Mouse (Mus musculus): ENCODE results near the gene Mcl1. TPM values are rescaled to one million over a fixed set of nuclear protein-coding genes. Genes with fewer than 3 reads are reported as not detected.

The Mcl1 gene
- polyA plus RNA-seq, 1 experiment, result 46.4 TPM

GRCm38 (mm10) chr3:95685701-95686100 is 27.1 kb downstream of the Mcl1 start:
- TF ChIP-seq MAX (IDR thresholded peaks at IDR 0.05) (no peak), MYOD1 (IDR thresholded peaks at IDR 0.05; ENCODE audit: control insufficient read depth, insufficient read length, low read depth) (no peak), USF1 (IDR thresholded peaks at IDR 0.05; ENCODE audit: low read depth) (no peak), CEBPB (IDR thresholded peaks at IDR 0.05; ENCODE audit: low read depth) (no peak), CTCF (IDR thresholded peaks at IDR 0.05; ENCODE audit: control insufficient read depth, insufficient read depth, insufficient read length) (no peak), MYOG (IDR thresholded peaks at IDR 0.05; ENCODE audit: control insufficient read depth, extremely low read depth, insufficient read length) (no peak), FOSL1 (IDR thresholded peaks at IDR 0.05; ENCODE audit: insufficient read depth, low read length, poor library complexity, severe bottlenecking) (no peak)
- Histone ChIP-seq H3K36me3 (ENCODE audit: control insufficient read depth, insufficient read depth) (no peaks in the 10 kb centered on the region), H3K4me3 (ENCODE audit: insufficient read depth, poor library complexity, severe bottlenecking) (no peak overlapping the region), H3K79me2 (ENCODE audit: control insufficient read depth, insufficient read depth) (peaks cover 4% of the 10 kb centered on the region), H3K79me3 (ENCODE audit: low read depth) (peaks cover 2% of the 10 kb centered on the region), H3ac (ENCODE audit: control insufficient read depth, insufficient read length, low read depth) (no peak overlapping the region), H3K27me3 (ENCODE audit: control insufficient read depth, insufficient read depth, insufficient read length) (no peaks in the 10 kb centered on the region)

DNA sequence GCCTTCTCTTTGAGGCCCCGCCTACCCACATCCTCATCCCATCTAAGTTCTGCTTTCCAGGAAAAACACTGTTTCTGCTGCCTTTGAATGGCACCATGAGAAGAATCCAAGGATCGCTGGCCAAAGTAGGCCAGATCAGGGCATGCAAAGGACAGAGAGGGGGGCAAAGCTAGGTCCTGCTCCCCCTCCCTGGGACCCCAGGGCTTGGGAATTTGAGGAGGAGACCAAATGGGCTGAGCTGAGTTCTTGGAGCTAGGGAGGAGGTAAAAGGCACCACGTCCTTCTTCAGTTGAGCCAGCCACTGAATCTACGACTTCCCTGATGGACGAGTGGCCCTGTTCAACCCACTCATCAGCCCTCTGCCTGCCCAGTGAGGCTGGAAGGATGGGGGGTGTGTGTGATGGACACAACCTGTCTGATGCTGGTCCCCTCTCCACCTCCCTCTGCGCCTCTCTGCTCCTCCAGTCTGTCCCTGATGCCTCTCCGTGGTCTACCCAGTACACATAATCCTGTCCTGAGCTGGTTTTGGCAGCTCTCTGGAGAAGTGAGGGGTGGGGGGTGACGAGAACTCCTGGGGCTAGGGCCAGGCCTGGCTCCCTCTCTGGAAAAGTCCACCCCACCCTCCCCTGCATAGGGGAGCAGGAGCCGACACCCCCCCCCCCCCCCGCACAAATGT is 28.0 kb downstream of the Mcl1 start:
- peaks cover 2% of the 10 kb centered on the region for H3K79me3 ChIP-seq (ENCODE audit: low read depth)
- no peaks in the 10 kb centered on the region for H3K27me3 ChIP-seq (ENCODE audit: control insufficient read depth, insufficient read depth, insufficient read length)
- H3K4me3 ChIP-seq (ENCODE audit: insufficient read depth, poor library complexity, severe bottlenecking), result peak overlapping the region; percentile 38
- H3ac ChIP-seq (ENCODE audit: control insufficient read depth, insufficient read length, low read depth), result peak overlapping the region; percentile 14
- no peaks in the 10 kb centered on the region for H3K36me3 ChIP-seq (ENCODE audit: control insufficient read depth, insufficient read depth)
- peaks cover 4% of the 10 kb centered on the region for H3K79me2 ChIP-seq (ENCODE audit: control insufficient read depth, insufficient read depth)
- TF ChIP-seq FOSL1 (IDR thresholded peaks at IDR 0.05; ENCODE audit: insufficient read depth, low read length, poor library complexity, severe bottlenecking) (no peak), MAX (IDR thresholded peaks at IDR 0.05) (no peak), MYOG (IDR thresholded peaks at IDR 0.05; ENCODE audit: control insufficient read depth, extremely low read depth, insufficient read length) (no peak), USF1 (IDR thresholded peaks at IDR 0.05; ENCODE audit: low read depth) (no peak), CTCF (IDR thresholded peaks at IDR 0.05; ENCODE audit: control insufficient read depth, insufficient read depth, insufficient read length) (no peak), CEBPB (IDR thresholded peaks at IDR 0.05; ENCODE audit: low read depth) (no peak), MYOD1 (IDR thresholded peaks at IDR 0.05; ENCODE audit: control insufficient read depth, insufficient read length, low read depth) (no peak)

DNA sequence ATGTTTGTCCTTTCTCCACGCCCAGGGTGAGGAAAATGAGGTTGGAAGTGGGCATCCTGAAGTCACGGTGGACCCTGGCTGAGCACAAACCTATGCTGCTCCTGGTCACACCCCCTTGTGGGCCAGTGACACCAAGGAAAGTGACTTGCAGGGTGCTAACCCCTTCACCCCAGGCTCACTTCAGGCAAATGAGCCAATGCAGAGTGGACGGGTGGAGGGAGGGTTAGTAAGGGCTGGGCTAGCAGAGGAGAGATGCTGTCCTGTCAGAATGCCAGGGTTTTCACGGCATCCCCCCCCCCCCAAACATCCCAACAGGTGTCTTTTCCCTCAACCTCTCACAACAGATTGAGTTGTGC is 28.6 kb downstream of the Mcl1 start:
- Histone ChIP-seq H3ac (ENCODE audit: control insufficient read depth, insufficient read length, low read depth) (peak overlapping the region; percentile 73), H3K36me3 (ENCODE audit: control insufficient read depth, insufficient read depth) (no peaks in the 10 kb centered on the region), H3K79me2 (ENCODE audit: control insufficient read depth, insufficient read depth) (peaks cover 4% of the 10 kb centered on the region), H3K79me3 (ENCODE audit: low read depth) (peaks cover 2% of the 10 kb centered on the region), H3K27me3 (ENCODE audit: control insufficient read depth, insufficient read depth, insufficient read length) (no peaks in the 10 kb centered on the region), H3K4me3 (ENCODE audit: insufficient read depth, poor library complexity, severe bottlenecking) (peak overlapping the region; percentile 38)
- TF ChIP-seq MYOD1 (IDR thresholded peaks at IDR 0.05; ENCODE audit: control insufficient read depth, insufficient read length, low read depth) (no peak), CEBPB (IDR thresholded peaks at IDR 0.05; ENCODE audit: low read depth) (no peak), MAX (IDR thresholded peaks at IDR 0.05) (no peak), FOSL1 (IDR thresholded peaks at IDR 0.05; ENCODE audit: insufficient read depth, low read length, poor library complexity, severe bottlenecking) (no peak), MYOG (IDR thresholded peaks at IDR 0.05; ENCODE audit: control insufficient read depth, extremely low read depth, insufficient read length) (no peak), USF1 (IDR thresholded peaks at IDR 0.05; ENCODE audit: low read depth) (no peak), CTCF (IDR thresholded peaks at IDR 0.05; ENCODE audit: control insufficient read depth, insufficient read depth, insufficient read length) (no peak)

DNA sequence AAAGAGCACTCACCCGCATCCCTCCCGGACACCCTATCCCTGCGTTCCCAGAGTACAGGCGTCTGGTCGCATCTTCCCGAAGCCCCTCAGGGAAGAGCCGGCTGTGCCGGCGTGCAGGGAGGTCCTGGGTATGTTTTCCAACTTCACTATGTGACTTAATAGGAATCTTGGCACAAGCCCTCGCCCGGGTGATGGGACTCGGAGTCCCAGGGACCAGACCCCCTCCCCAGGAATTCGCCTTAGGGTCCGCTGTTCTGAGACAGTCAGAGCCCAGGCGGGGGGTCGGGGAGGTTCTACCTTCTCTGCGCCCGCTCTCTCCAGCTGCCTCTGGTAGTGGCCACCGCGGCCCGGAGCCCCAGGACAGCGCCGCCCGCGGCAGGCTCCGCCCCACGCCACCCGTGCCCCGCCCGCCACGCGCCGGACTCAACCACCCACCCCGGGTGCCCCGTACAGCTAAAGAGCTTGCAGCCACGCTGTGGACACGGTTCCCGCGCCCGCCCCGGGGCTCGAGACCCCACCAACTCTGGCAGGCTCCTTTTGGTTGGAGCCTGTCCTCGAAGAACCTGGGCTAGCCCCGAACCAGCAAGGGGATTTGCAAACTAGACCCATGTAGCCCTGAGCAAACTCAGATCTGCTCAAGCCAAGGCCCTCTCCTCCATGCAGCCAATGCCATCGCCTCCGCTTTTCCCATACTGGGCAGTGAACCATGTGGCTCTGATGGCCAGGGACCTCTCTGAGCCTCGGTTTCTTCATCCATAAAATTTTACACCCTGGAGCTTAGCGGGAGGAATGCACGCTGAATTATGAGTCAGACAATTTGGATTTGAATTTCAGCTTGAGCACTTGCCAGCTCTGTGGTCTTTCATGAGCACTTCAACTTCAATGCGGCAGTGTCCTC is 29.2 kb downstream of the Mcl1 start, which contains the start of gene Adamtsl4:
Adamtsl4 (minus strand) TSS at position 394 of the 898 bp plus-strand sequence.
- Histone ChIP-seq H3ac (ENCODE audit: control insufficient read depth, insufficient read length, low read depth) (peak within 1 kb of the TSS; percentile 73), H3K79me2 (ENCODE audit: control insufficient read depth, insufficient read depth) (peaks cover 4% of the 10 kb centered on the region), H3K27me3 (ENCODE audit: control insufficient read depth, insufficient read depth, insufficient read length) (no peaks in the 10 kb centered on the region), H3K4me3 (ENCODE audit: insufficient read depth, poor library complexity, severe bottlenecking) (peak within 1 kb of the TSS; percentile 38), H3K36me3 (ENCODE audit: control insufficient read depth, insufficient read depth) (no peaks in the 10 kb centered on the region), H3K79me3 (ENCODE audit: low read depth) (peaks cover 2% of the 10 kb centered on the region)
- TF ChIP-seq CTCF (IDR thresholded peaks at IDR 0.05; ENCODE audit: control insufficient read depth, insufficient read depth, insufficient read length) (peak; percentile 9), MYOD1 (IDR thresholded peaks at IDR 0.05; ENCODE audit: control insufficient read depth, insufficient read length, low read depth) (no peak), MAX (IDR thresholded peaks at IDR 0.05) (peak; percentile 88), USF1 (IDR thresholded peaks at IDR 0.05; ENCODE audit: low read depth) (peak; percentile 29), FOSL1 (IDR thresholded peaks at IDR 0.05; ENCODE audit: insufficient read depth, low read length, poor library complexity, severe bottlenecking) (peak; percentile 61)

DNA sequence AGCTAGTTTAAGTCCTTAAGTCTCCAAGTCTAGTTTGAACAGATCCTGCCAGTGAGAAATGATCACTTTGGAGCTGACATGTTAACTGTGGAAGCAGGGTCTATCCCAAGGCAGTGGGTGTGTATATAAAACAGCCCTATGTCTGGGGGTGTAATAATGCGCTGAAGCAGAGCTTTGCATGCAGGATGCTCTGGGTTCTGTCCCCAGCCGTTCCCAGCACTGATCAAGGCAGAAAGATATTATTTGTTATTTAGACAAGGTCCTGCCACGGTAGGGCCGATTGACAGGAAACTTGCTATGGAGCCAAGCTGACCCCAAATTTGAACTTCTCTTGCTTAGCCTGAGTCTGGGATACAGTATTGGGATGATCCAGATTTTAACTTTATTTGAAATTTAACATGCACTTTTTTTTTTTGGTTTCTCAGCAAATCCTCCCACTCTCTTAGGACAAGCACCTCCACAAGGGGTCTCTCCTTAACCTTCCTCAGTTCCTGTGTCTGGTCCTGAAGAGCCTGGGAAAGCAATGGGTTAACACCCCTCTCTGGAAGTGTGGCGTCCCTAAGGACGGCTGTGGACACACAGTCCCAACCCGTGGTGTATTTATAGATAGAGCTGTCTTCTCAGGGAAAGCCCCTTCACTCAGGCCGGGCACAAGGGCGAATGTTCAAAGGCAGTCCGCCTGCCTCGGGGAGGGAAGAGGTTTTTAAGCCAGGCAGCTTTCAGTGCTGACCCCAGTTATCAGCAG is 30.8 kb downstream of the Mcl1 start:
- Histone ChIP-seq H3K27me3 (ENCODE audit: control insufficient read depth, insufficient read depth, insufficient read length) (no peaks in the 10 kb centered on the region), H3K36me3 (ENCODE audit: control insufficient read depth, insufficient read depth) (no peaks in the 10 kb centered on the region), H3K79me2 (ENCODE audit: control insufficient read depth, insufficient read depth) (peaks cover 4% of the 10 kb centered on the region), H3K4me3 (ENCODE audit: insufficient read depth, poor library complexity, severe bottlenecking) (no peak overlapping the region), H3ac (ENCODE audit: control insufficient read depth, insufficient read length, low read depth) (no peak overlapping the region), H3K79me3 (ENCODE audit: low read depth) (peaks cover 2% of the 10 kb centered on the region)
- no peak for TF ChIP-seq MYOD1 (IDR thresholded peaks at IDR 0.05; ENCODE audit: control insufficient read depth, insufficient read length, low read depth)
- TF ChIP-seq CTCF (IDR thresholded peaks at IDR 0.05; ENCODE audit: control insufficient read depth, insufficient read depth, insufficient read length), result no peak
- no peak for TF ChIP-seq USF1 (IDR thresholded peaks at IDR 0.05; ENCODE audit: low read depth)
- TF ChIP-seq FOSL1 (IDR thresholded peaks at IDR 0.05; ENCODE audit: insufficient read depth, low read length, poor library complexity, severe bottlenecking), result no peak
- TF ChIP-seq MAX (IDR thresholded peaks at IDR 0.05), result no peak
- TF ChIP-seq MYOG (IDR thresholded peaks at IDR 0.05; ENCODE audit: control insufficient read depth, extremely low read depth, insufficient read length), result no peak
- TF ChIP-seq CEBPB (IDR thresholded peaks at IDR 0.05; ENCODE audit: low read depth), result no peak

Data from C2C12 (cell line).